Mouse (Mus musculus) heart, embryonic 12.5 days (tissue): ENCODE results near the gene Dhx40. TPM values are rescaled to one million over a fixed set of nuclear protein-coding genes. Genes with fewer than 3 reads are reported as not detected.
A peak's percentile ranks its signal among the peaks of the same experiment; 100 is the strongest.
"Not testable (repeated sequence)": the region's sequence is repeated elsewhere in the genome, so short reads cannot be mapped to it uniquely, and the experiment has no call there.

Experiments
- ATAC-seq: fragments of 200-750 bp; cut with Nextera tagmentation; 2 replicates; pipeline ENCODE4 v1.8.0; 2017; ENCODE audit warnings: moderate TSS enrichment, moderate library complexity; ENCODE audit not compliant: insufficient number of reproducible peaks, low FRiP score
- H3K27ac ChIP-seq: fragments of 300-500 bp; sonication (generic); 2 replicates; pipeline ENCODE4 v1.5.1; 2016; ENCODE audit warnings: mild to moderate bottlenecking, moderate library complexity; ENCODE audit not compliant: poor library complexity, severe bottlenecking
- H3K27me3 ChIP-seq: fragments of 300-500 bp; sonication (generic); replicated peaks from 2 replicates; pipeline ENCODE4 v1.6.1; 2016; ENCODE audit warnings: mild to moderate bottlenecking, moderate library complexity
- H3K36me3 ChIP-seq: fragments of 300-500 bp; sonication (generic); 2 replicates; pipeline ENCODE4 v1.6.1; 2016; ENCODE audit warnings: mild to moderate bottlenecking, moderate library complexity
- H3K4me1 ChIP-seq: fragments of 300-500 bp; sonication (generic); replicated peaks from 2 replicates; pipeline ENCODE4 v1.6.1; 2016; ENCODE audit warnings: mild to moderate bottlenecking
- H3K4me2 ChIP-seq: fragments of 300-500 bp; sonication (generic); 2 replicates; pipeline ENCODE4 v1.6.1; 2016; ENCODE audit warnings: mild to moderate bottlenecking, moderate library complexity
- H3K4me3 ChIP-seq: fragments of 300-500 bp; sonication (generic); 2 replicates; pipeline ENCODE4 v1.5.1; 2016; ENCODE audit warnings: mild to moderate bottlenecking
- H3K9ac ChIP-seq: fragments of 300-500 bp; sonication (generic); 2 replicates; pipeline ENCODE4 v1.6.1; 2016; ENCODE audit warnings: mild to moderate bottlenecking, moderate library complexity
- H3K9me3 ChIP-seq: fragments of 300-500 bp; sonication (generic); replicated peaks from 2 replicates; pipeline ENCODE4 v1.6.1; 2016; ENCODE audit warnings: mild to moderate bottlenecking, moderate library complexity
- WGBS: fragments of 180-500 bp; shearing (Covaris S2); methylation state at CpG from one replicate; pipeline ENCODE4 v1.1.7; 2016; 5-methylcytosine and 5-hydroxymethylcytosine counted together
- polyA plus RNA-seq: library from polyadenylated mRNA; unstranded; fragments of >200 nt; fragmentation: Nextera tagmentation; extraction: Ambion mirVana; gene quantifications from 2 replicates; pipeline ENCODE4 v1.2.1, GENCODE M21; 2016

Gene Dhx40
- polyA plus RNA-seq, 1 experiment from 2014 or later = 16.5 TPM

DNA sequence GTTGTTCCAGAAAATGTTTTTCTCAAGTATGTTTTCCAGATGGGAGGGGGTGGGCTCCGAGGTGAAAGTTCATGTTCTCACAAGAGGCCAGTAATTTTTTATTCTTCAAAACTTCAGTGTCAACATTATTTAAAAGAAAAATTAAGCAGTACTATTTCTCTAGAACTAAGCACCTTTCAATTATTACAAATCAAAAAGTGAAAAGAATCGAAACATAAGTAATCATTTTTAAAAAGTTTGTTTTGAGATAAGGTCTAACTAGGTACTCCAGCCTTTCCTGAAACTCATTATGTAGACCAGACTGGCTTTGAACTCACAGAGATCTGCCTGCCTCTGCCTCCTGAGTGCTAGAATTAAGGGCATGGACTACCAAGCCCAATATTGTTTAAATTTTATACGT is 8.7 kb upstream of the Dhx40 start:
- not testable (repeated sequence) for H3K27ac ChIP-seq, H3K4me2 ChIP-seq, H3K9me3 ChIP-seq, ATAC-seq, H3K27me3 ChIP-seq, H3K4me1 ChIP-seq, H3K9ac ChIP-seq, H3K4me3 ChIP-seq, H3K36me3 ChIP-seq
- 85% methylated on average over 3 of the region's 3 CpGs for WGBS

DNA sequence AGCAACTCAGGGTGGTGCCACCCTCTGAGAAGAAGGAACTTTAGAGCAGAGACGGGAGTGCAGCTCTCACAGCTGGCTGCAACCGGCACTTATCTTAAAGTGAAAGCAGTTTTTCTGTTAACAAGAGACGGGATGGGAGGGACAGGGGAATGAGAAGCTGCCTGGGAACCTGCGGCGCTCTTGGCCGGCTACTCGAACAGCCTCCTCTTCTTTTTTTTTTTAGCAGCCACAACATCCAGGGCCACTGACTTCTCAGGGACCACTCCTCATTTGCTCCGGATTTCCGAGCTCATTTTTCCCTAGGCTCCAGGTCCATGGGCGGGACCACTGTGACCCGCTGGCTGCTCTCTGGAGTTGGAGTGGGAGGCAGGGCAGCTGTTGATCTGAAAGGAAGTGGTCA is 6.9 kb upstream of the Dhx40 start:
- not testable (repeated sequence) for H3K9me3 ChIP-seq, H3K36me3 ChIP-seq, H3K9ac ChIP-seq, ATAC-seq, H3K4me3 ChIP-seq, H3K27ac ChIP-seq, H3K4me1 ChIP-seq, H3K4me2 ChIP-seq, H3K27me3 ChIP-seq
- 0% methylated on average over 5 of the region's 11 CpGs for WGBS

DNA sequence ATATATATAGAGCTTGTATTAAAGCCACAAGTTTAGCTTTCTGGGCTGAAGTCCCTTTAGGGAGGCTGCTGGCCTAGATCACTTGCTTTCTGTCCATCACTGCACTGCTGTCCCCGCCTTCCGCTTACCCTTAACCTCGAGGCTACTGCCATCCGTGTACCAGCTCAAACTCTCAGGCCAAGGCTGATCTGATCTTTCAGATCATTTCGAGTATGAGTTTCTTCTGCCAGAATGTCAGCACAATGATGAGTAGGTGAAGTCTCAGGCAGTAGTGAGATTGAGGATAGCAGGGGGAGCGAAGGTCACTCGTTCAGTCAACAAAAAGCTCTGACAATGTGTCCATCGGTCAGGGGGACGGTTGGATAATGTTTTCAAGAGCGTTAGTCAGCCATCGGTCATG is 5.7 kb upstream of the Dhx40 start:
- H3K4me2 ChIP-seq, H3K36me3 ChIP-seq, H3K27me3 ChIP-seq, H3K4me1 ChIP-seq, H3K9ac ChIP-seq, H3K9me3 ChIP-seq, ATAC-seq, H3K4me3 ChIP-seq, H3K27ac ChIP-seq: not testable (repeated sequence)
- WGBS = 50% methylated on average over 7 of the region's 11 CpGs

DNA sequence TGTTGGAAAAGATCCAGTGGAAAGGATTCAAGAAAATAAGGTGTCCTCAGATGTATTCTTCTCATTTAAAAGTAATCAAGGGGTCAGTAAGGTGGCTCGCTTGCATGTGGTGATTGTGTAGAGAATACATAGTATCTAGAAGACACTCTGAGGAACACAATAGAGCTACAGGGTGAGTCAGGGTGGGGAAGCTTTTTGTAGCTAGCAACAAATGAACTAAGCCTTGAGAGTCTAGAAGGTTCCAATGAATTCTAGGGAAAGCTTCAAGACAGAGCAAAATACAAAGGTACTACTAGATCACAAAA is 3.7 kb upstream of the Dhx40 start:
- no peaks in the 10 kb centered on the region for H3K27me3 ChIP-seq
- WGBS = 86% methylated on average over 1 of the region's 1 CpGs
- no peak overlapping the region for H3K4me3 ChIP-seq
- no peak overlapping the region for H3K9ac ChIP-seq
- no peaks in the 10 kb centered on the region for H3K9me3 ChIP-seq
- H3K4me2 ChIP-seq = no peak overlapping the region
- peaks cover 6% of the 10 kb centered on the region; the same call in 1 of the 2 replicates for H3K4me1 ChIP-seq
- no peak overlapping the region for H3K27ac ChIP-seq
- no peaks in the 10 kb centered on the region for H3K36me3 ChIP-seq
- ATAC-seq = no peak

DNA sequence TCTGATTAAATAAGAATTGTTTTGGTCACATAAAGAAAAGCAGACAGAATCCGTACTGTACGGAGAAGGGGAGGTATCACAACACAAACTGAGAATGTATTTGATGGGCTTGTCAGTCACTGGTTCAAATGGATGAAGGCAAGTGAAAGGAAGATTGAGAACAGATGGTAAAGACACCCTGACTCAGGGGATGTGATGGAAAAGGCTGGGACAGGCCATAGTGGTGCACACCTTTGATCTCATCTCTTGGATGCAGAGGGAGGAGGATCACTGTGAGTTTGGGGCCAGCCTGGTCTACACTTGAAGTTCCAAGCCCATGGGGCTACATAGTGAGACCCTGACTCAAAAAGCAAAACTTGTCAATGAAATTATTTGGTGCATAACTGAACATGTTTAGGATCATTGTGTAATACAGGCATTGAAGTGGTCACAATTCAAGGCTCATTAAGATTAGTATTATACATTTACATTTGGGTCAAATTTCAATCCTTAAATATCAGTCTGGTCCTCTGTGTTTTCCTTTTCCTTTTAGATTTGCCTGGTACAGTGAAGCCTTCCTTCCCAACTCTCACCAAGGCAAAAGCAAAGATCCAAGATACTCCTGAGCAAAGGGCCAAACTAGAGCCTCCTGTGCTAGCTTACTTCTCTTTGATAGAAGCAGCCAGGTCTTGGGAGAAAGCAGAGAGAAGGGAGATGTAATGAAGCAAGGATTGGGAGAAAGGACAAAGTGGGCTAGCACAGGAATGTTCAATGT is 3.2 kb upstream of the Dhx40 start:
- Histone ChIP-seq H3K27ac (no peak overlapping the region), H3K4me1 (peaks cover 6% of the 10 kb centered on the region; the same call in 1 of the 2 replicates)
- 75% methylated on average over 2 of the region's 2 CpGs for WGBS

DNA sequence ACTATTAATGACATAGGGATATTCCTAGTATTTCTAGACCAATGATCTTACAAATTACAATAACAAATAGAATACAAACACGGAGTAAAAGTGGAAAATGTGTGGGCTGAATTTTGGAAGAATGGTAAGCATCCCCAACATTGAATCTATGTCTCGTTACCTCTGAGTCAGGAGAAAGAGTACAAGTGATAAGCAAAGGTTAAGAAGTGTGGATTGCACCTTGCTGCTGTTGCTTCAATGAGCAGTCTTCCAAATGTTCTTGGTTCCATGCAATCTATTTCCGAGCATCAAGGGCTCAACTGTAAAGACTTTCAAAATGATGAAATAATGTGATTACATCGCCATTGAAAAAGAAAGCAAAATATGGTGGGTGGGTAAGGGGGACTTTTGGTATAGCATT is 2.3 kb upstream of the Dhx40 start:
- H3K9me3 ChIP-seq = no peaks in the 10 kb centered on the region
- ATAC-seq = no peak
- no peak overlapping the region for H3K4me3 ChIP-seq
- H3K9ac ChIP-seq = no peak overlapping the region
- no peak overlapping the region for H3K4me2 ChIP-seq
- 61% methylated on average over 4 of the region's 4 CpGs for WGBS
- H3K36me3 ChIP-seq = peaks cover 3% of the 10 kb centered on the region; the same call in 1 of the 2 replicates
- H3K27ac ChIP-seq = no peak overlapping the region
- H3K4me1 ChIP-seq = peaks cover 6% of the 10 kb centered on the region; the same call in 1 of the 2 replicates
- H3K27me3 ChIP-seq = no peaks in the 10 kb centered on the region

More for the DNA sequence above, 3.2 kb upstream of the Dhx40 start:
- Histone ChIP-seq H3K9me3 (no peaks in the 10 kb centered on the region), H3K36me3 (peaks cover 3% of the 10 kb centered on the region; the same call in 1 of the 2 replicates), H3K4me3 (no peak overlapping the region), H3K9ac (no peak overlapping the region), H3K27me3 (no peaks in the 10 kb centered on the region), H3K4me2 (no peak overlapping the region)
- ATAC-seq = no peak

DNA sequence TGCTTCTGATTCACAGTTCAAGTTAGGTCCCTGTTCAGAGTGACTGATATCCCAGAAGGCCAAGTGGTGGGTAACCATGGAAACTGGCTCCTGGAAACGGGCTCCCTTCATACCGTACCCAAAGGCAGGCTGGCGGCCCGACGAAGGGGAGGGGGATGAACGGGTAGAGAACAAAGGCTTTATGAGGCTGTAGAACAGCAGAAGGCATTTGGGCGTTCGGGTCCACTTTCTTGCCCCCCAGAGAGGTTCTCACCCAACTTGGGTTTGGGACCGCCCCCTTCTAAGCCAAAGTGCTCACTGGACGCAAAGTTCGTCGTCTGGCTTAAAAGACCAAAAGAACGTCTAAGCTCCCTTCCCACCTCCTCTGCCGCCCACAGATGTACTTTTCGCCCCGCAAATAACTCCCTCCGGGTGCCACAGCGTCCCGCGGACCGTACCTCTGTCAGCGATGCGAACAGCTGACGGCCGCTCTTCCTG is 507 bp downstream of the Dhx40 start:
- Histone ChIP-seq H3K4me3 (peak overlapping the region; percentile 94), H3K4me1 (peaks cover 6% of the 10 kb centered on the region; the same call in 1 of the 2 replicates), H3K27me3 (no peaks in the 10 kb centered on the region), H3K27ac (peak overlapping the region; percentile 48; the same call in 1 of the 2 replicates), H3K9me3 (no peaks in the 10 kb centered on the region), H3K36me3 (peaks cover 24% of the 10 kb centered on the region), H3K4me2 (peak overlapping the region; percentile 83), H3K9ac (peak overlapping the region; percentile 76)
- ATAC-seq = peak; percentile 77
- WGBS = under 1% methylated on average over 25 of the region's 25 CpGs

DNA sequence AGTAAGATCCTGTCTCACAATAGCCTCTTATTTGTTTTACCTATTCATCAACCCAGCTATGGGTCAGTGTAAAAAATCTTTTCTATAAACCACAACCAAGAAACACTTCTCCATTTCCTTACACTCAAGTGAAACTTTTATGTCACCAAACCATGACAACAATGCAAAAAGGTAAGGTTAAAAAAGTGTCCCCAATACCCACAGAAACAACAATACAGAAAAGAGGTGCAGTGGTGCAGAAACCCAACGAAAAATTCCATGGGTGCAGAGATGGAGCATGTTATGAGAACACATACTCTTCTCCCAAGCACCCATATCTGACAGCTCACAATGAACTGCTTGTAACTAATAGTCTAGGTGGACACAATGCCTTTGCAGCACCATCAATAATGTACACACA is 13.4 kb downstream of the Dhx40 start:
- Histone ChIP-seq H3K4me1 (no peaks in the 10 kb centered on the region), H3K27me3 (no peaks in the 10 kb centered on the region), H3K4me2 (no peak overlapping the region), H3K4me3 (no peak overlapping the region), H3K27ac (no peak overlapping the region), H3K9me3 (no peaks in the 10 kb centered on the region), H3K36me3 (peaks cover 44% of the 10 kb centered on the region), H3K9ac (no peak overlapping the region)
- no peak for ATAC-seq
- WGBS = 70% methylated on average over 1 of the region's 1 CpGs

DNA sequence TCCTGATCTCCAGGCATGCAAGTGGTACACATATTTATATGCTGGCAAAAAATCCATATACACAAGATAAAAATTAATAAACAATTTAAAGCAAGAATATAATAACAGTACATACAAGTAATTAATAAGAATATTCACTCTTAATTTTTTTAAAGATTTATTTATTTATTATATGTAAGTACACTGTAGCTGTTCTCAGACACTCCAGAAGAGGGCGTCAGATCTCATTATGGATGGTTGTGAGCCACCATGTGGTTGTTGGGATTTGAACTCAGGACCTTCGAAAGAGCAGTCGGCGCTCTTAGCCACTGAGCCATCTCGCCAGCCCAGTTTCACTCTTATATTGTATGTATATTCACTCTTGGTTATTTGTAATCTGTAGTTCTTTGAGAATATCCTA is 20.1 kb downstream of the Dhx40 start:
- not testable (repeated sequence) for H3K4me1 ChIP-seq, H3K9ac ChIP-seq, ATAC-seq, H3K27me3 ChIP-seq, H3K4me3 ChIP-seq, H3K27ac ChIP-seq, H3K9me3 ChIP-seq, H3K4me2 ChIP-seq
- 88% methylated on average over 5 of the region's 5 CpGs for WGBS
- peaks cover 50% of the 10 kb centered on the region for H3K36me3 ChIP-seq

DNA sequence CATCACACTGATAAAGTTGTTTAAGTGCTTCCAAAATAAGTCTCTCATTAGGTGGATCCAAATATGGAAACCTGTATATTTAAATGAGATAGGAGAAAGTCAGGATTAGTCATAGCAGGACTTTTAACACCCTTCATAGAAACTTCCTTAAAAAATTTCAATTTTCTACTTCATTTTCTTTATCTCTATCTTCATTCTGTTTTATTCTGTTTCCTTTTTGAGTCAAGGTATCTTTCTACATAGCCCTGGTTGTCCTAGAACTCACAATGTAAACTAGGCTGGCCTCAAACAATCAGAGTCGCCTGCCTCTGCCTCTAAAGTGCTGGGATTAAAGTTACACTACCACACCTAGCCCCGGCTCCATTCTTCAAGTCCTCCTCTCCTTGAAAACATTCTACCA is 21.8 kb downstream of the Dhx40 start:
- Histone ChIP-seq H3K9ac (no peak overlapping the region), H3K4me2 (no peak overlapping the region)

DNA sequence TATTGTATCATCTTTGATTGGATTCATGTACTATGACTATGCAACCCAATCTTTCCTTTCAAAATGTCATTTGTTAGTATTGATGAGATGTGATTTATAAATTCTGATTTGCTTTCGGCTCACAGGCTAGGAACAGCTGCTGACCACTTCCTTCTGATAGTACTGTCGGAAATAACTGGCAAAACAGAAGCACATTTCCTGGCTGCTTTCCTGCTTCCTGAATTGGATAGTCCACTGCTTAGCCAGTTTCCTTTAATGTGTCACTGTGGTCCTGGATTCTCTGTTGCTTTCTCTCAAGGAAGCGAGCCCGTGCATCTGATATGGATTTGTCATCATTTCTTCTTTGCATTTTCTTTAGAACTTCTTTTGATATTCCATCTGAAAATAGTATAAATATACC is 37.7 kb downstream of the Dhx40 start:
- H3K9me3 ChIP-seq = no peaks in the 10 kb centered on the region
- H3K4me1 ChIP-seq = no peaks in the 10 kb centered on the region
- H3K4me3 ChIP-seq = no peak overlapping the region
- H3K4me2 ChIP-seq = no peak overlapping the region
- H3K27me3 ChIP-seq = no peaks in the 10 kb centered on the region
- H3K9ac ChIP-seq = no peak overlapping the region
- no peak overlapping the region for H3K27ac ChIP-seq
- ATAC-seq = no peak
- WGBS = 55% methylated on average over 4 of the region's 4 CpGs
- H3K36me3 ChIP-seq = peaks cover 17% of the 10 kb centered on the region

More for the DNA sequence above, 21.8 kb downstream of the Dhx40 start:
- 90% methylated on average over 2 of the region's 2 CpGs for WGBS
- no peaks in the 10 kb centered on the region for H3K4me1 ChIP-seq
- H3K9me3 ChIP-seq = no peaks in the 10 kb centered on the region
- no peak for ATAC-seq
- H3K36me3 ChIP-seq = peaks cover 56% of the 10 kb centered on the region
- H3K27ac ChIP-seq = no peak overlapping the region
- H3K27me3 ChIP-seq = no peaks in the 10 kb centered on the region
- H3K4me3 ChIP-seq = no peak overlapping the region

DNA sequence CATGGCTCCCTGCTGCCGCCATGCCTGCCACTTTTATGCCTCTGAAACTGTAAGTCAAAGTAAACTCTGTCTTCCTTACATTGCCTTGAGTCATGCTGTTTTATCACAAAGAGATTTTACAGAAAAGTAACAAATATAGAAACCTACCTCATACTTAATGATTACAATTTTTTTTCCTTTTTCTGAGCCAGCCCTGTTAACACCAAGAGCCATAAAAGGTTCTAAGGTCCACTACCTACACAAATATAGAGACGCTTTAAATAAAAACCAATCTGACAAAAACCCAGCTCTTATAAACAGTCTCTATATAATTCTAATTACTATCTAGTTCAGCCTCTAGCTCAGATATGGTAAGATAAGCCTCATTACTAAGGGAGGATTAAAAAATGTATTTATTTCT is 43.0 kb downstream of the Dhx40 start:
- Histone ChIP-seq H3K4me3 (no peak overlapping the region), H3K4me2 (no peak overlapping the region), H3K27ac (no peak overlapping the region), H3K36me3 (peaks cover 3% of the 10 kb centered on the region; the same call in 1 of the 2 replicates), H3K9me3 (no peaks in the 10 kb centered on the region; the same call in 1 of the 2 replicates), H3K4me1 (no peaks in the 10 kb centered on the region), H3K9ac (no peak overlapping the region), H3K27me3 (no peaks in the 10 kb centered on the region)
- ATAC-seq = no peak
- 79% methylated on average over 2 of the region's 2 CpGs for WGBS
